Mouse (Mus musculus) CH12.LX (cell line): Measurements from ENCODE around the gene Olfr172. TPM values are rescaled to one million over a fixed set of nuclear protein-coding genes. Genes with fewer than 3 reads are reported as not detected.

Source experiments
- DNase-seq: peaks from one replicate; pipeline ENCODE4 v3.0.0-alpha.2; 2013; ENCODE audit errors: extremely low read depth
- H3K27ac ChIP-seq: 2 replicates; pipeline ENCODE4 v1.5.1; 2012; ENCODE audit warnings: low read depth, mild to moderate bottlenecking, control low read depth, moderate library complexity; ENCODE audit not compliant: insufficient read depth
- H3K27me3 ChIP-seq: replicated peaks from 2 replicates; pipeline ENCODE3; 2012; ENCODE audit warnings: inconsistent platforms
- H3K36me3 ChIP-seq, 2 experiments: replicated peaks in 1 of 2; 2 replicates each; pipeline versions ENCODE3 to v1.6.1; 2012; ENCODE audit warnings: inconsistent platforms in 1 of 2, low read length in 1 of 2, mild to moderate bottlenecking in 1 of 2, mixed read lengths in 1 of 2, moderate library complexity in 1 of 2; ENCODE audit not compliant: control insufficient read depth in 1 of 2, insufficient read depth in 1 of 2
- H3K4me1 ChIP-seq, 2 experiments: 2 replicates each; pipeline ENCODE4 v1.6.1; 2012; ENCODE audit warnings: inconsistent platforms in 1 of 2, moderate library complexity in 1 of 2; ENCODE audit not compliant: insufficient read depth in 2 of 2, control insufficient read depth in 1 of 2
- H3K4me2 ChIP-seq: 2 replicates; pipeline ENCODE4 v1.6.1; 2012; ENCODE audit warnings: low read depth, mild to moderate bottlenecking, control low read depth; ENCODE audit not compliant: poor library complexity, insufficient read depth, severe bottlenecking
- H3K4me3 ChIP-seq, 3 experiments: fragments of 150-350 bp in 1 of 3; sonication (generic) in 1 of 3; replicated peaks in 1 of 3; 2 replicates each; pipeline versions ENCODE3 to v1.5.1; 2011 to 2012; ENCODE audit warnings: low read depth in 2 of 3, low read length in 2 of 3, mild to moderate bottlenecking in 2 of 3, moderate library complexity in 2 of 3, control low read depth in 1 of 3, improper control_type of control experiment in 1 of 3, inconsistent platforms in 1 of 3, mixed read lengths in 1 of 3; ENCODE audit not compliant: poor library complexity in 1 of 3
- H3K79me2 ChIP-seq: replicated peaks from 2 replicates; pipeline ENCODE4 v1.6.1; 2012; ENCODE audit warnings: mild to moderate bottlenecking, moderate library complexity; ENCODE audit not compliant: control insufficient read depth, poor library complexity, insufficient read depth, severe bottlenecking; ENCODE audit errors: extremely low read depth
- H3K9ac ChIP-seq: 2 replicates; pipeline ENCODE4 v1.6.1; 2012; ENCODE audit warnings: low read depth, mild to moderate bottlenecking, control low read depth, moderate library complexity; ENCODE audit not compliant: insufficient read depth
- H3K9me3 ChIP-seq: replicated peaks from 2 replicates; pipeline ENCODE3; 2012; ENCODE audit warnings: low read length, inconsistent platforms, mixed read lengths
- BHLHE40 ChIP-seq: IDR thresholded peaks from 2 replicates; pipeline ENCODE4 v1.6.1; 2011; ENCODE audit warnings: mild to moderate bottlenecking, low read depth, low read length, improper control_type of control experiment
- ELF1 ChIP-seq: IDR thresholded peaks from 2 replicates; pipeline ENCODE4 v1.6.1; 2014; ENCODE audit warnings: low read depth, mild to moderate bottlenecking, inconsistent platforms, low read length, improper control_type of control experiment
- EP300 ChIP-seq: IDR thresholded peaks from 2 replicates; pipeline ENCODE4 v1.6.1; 2011; ENCODE audit warnings: low read length, improper control_type of control experiment
- ETS1 ChIP-seq: conservative IDR thresholded peaks from 2 replicates; pipeline ENCODE4 v1.6.1; 2012; ENCODE audit warnings: low read depth, mild to moderate bottlenecking, inconsistent platforms, low read length, improper control_type of control experiment, moderate library complexity
- GABPA ChIP-seq: IDR thresholded peaks from 2 replicates; pipeline ENCODE4 v1.6.1; 2012; ENCODE audit warnings: low read depth, low read length, improper control_type of control experiment, inconsistent platforms; ENCODE audit not compliant: insufficient replicate concordance
- HCFC1 ChIP-seq: IDR thresholded peaks from 2 replicates; pipeline ENCODE4 v1.6.1; 2012; ENCODE audit warnings: low read depth, mild to moderate bottlenecking, inconsistent platforms, low read length, improper control_type of control experiment
- IRF4 ChIP-seq: IDR thresholded peaks from 2 replicates; pipeline ENCODE4 v1.6.1; 2014; ENCODE audit warnings: low read depth, mild to moderate bottlenecking, inconsistent platforms, low read length, improper control_type of control experiment
- JUN ChIP-seq: IDR thresholded peaks from 2 replicates; pipeline ENCODE4 v1.6.1; 2011; ENCODE audit warnings: low read depth, mild to moderate bottlenecking, low read length, improper control_type of control experiment, moderate library complexity; ENCODE audit not compliant: insufficient read depth
- MAFK ChIP-seq: IDR thresholded peaks from 2 replicates; pipeline ENCODE4 v1.6.1; 2011; ENCODE audit warnings: low read length, improper control_type of control experiment; ENCODE audit not compliant: insufficient replicate concordance
- MAX ChIP-seq: IDR thresholded peaks from 2 replicates; pipeline ENCODE4 v1.6.1; 2011; ENCODE audit warnings: low read length, improper control_type of control experiment
- NELFE ChIP-seq: IDR thresholded peaks from 2 replicates; pipeline ENCODE4 v1.6.1; 2011; ENCODE audit warnings: low read depth, low read length, improper control_type of control experiment
- PAX5 ChIP-seq: IDR thresholded peaks from 2 replicates; pipeline ENCODE4 v1.6.1; 2012; ENCODE audit warnings: low read length, inconsistent platforms, mixed read lengths
- POLR2A ChIP-seq: IDR thresholded peaks from 2 replicates; pipeline ENCODE4 v1.6.1; 2011; ENCODE audit warnings: low read depth, mild to moderate bottlenecking, improper control_type of control experiment, low read length
- POLR2AphosphoS2 ChIP-seq: IDR thresholded peaks from 2 replicates; pipeline ENCODE4 v1.6.1; 2011; ENCODE audit warnings: low read depth, low read length, improper control_type of control experiment
- RCOR1 ChIP-seq: conservative IDR thresholded peaks from 2 replicates; pipeline ENCODE4 v1.6.1; 2012; ENCODE audit warnings: low read depth, mild to moderate bottlenecking, inconsistent platforms, low read length, improper control_type of control experiment
- SIN3A ChIP-seq: IDR thresholded peaks from 2 replicates; pipeline ENCODE4 v1.6.1; 2012; ENCODE audit warnings: low read length, improper control_type of control experiment, inconsistent platforms
- TBP ChIP-seq: conservative IDR thresholded peaks from 2 replicates; pipeline ENCODE4 v1.6.1; 2011; ENCODE audit warnings: low read depth, low read length, improper control_type of control experiment
- TCF12 ChIP-seq: IDR thresholded peaks from 2 replicates; pipeline ENCODE4 v1.6.1; 2014; ENCODE audit warnings: low read depth, mild to moderate bottlenecking, inconsistent platforms, low read length, improper control_type of control experiment
- UBTF ChIP-seq: IDR thresholded peaks from 2 replicates; pipeline ENCODE4 v1.6.1; 2012; ENCODE audit warnings: low read depth, mild to moderate bottlenecking, inconsistent platforms, low read length, improper control_type of control experiment, moderate library complexity
- ZKSCAN1 ChIP-seq: IDR thresholded peaks from 2 replicates; pipeline ENCODE4 v1.6.1; 2012; ENCODE audit warnings: low read depth, inconsistent platforms, low read length, improper control_type of control experiment, borderline replicate concordance
- ZNF384 ChIP-seq: IDR thresholded peaks from 2 replicates; pipeline ENCODE4 v1.6.1; 2012; ENCODE audit warnings: low read depth, low read length, improper control_type of control experiment, inconsistent platforms
- dilution Hi-C: fragments of 300-500 bp; cut with MboI; formaldehyde crosslinking; loops from 2 replicates; pipeline ENCODE4 v1.14.3; 2020; ENCODE audit warnings: low sequenced_read_pairs; ENCODE audit not compliant: extremely low pct_unique_long_range_greater_than_20kb, extremely low pct_ligation_motif_present
- in situ Hi-C: fragments of 300-500 bp; cut with MboI; formaldehyde crosslinking; loops from 3 replicates; pipeline ENCODE4 v1.14.3; 2019; ENCODE audit warnings: low sequenced_read_pairs, low pct_ligation_motif_present, low pct_unique_long_range_greater_than_20kb, mixed read lengths
- polyA plus RNA-seq: library from polyadenylated mRNA; unstranded; fragments of >175 nt; gene quantifications from 2 replicates; pipeline ENCODE4 v1.2.1, GENCODE M21; 2012; ENCODE audit warnings: low read depth; ENCODE audit not compliant: insufficient read length
- total RNA-seq, 2 experiments: library from RNA; depleted of rRNA; stranded (reverse); fragments of 300-350 nt in 1 of 2; fragments of >200 nt in 1 of 2; gene quantifications; 2 replicates each; pipeline ENCODE4 v1.2.3; 2012 to 2014

Gene Olfr172
- total and polyA plus RNA-seq, 3 experiments: not detected

DNA sequence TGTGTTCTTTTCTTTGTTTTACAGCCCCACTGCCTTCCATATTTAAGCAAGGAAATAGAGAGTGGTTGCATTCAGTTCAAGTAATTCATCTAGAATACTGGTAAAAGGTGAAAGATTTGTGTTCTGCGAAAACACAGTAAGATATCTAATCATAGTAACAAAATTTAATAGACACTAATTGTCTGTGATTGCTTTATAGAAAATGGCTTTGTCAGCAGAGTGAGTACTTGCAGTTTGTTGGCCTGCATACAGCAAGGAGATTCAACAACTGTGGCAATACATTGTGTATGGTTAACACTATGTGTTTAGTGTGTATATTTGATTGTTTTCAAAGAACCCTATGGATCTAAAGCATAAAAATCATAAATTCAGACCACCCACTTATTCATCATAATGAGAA is 49.8 kb downstream of the Olfr172 start (continued):
- TF ChIP-seq HCFC1: no peak
- TF ChIP-seq NELFE: no peak
- no peak for TF ChIP-seq ZKSCAN1
- TF ChIP-seq, all 38 proteins: peak for 5

DNA sequence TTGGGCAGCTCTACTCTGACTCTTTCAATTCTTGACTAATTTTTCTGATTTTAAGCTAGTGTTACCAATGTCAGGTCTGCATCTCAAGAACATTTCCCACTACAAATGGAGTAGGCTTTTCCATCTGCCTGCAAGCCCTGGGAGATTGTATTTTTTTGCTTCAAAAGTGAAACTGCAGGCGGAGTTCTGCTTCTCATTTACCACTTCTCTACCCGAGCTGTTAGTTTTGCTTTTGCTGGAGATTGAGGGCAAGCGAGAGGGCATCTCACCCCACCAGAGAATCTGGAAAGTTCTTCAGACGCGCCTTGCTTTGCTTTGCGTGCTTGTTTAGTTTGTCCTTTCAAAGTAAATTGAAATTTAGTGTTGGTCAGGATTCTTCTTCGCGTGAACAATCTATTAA is 50.8 kb downstream of the Olfr172 start:
- Histone ChIP-seq H3K79me2 (peaks cover 9% of the 10 kb centered on the region; the same call in 1 of the 2 replicates), H3K4me3 (peak overlapping the region; percentile 25 to 46 (median 35)), H3K9ac (peak overlapping the region; percentile 84), H3K27me3 (no peaks in the 10 kb centered on the region), H3K4me1 (peaks cover 11 to 58% of the 10 kb centered on the region in 2 experiments), H3K27ac (no peak overlapping the region; the same call in 1 of the 2 replicates), H3K36me3 (peaks cover 0 to 4% of the 10 kb centered on the region in 2 experiments), H3K9me3 (no peaks in the 10 kb centered on the region), H3K4me2 (peak overlapping the region; percentile 98)
- DNase-seq: peak; percentile 66
- dilution Hi-C loops (no loop called here), in situ Hi-C loops (no loop called here)
- TF ChIP-seq IRF4 (peak; percentile 81), BHLHE40 (peak; percentile 22; the same call in 1 of the 2 replicates), EP300 (peak; percentile 37; the same call in 1 of the 2 replicates), ELF1 (no peak), UBTF (0 out of 2 replicates have a peak, but pooled peaks have one; percentile 70), TCF12 (no peak), ETS1 (no peak), RCOR1 (no peak), JUN (no peak), POLR2AphosphoS2 (no peak), GABPA (no peak), ZNF384 (peak; percentile 86), NELFE (no peak), MAFK (no peak), SIN3A (no peak), POLR2A (peak; percentile 39), TBP (peak; percentile 92), MAX (no peak), PAX5 (no peak)

Other genes starting within 250 kb of the Olfr172 start
- gene St3gal6, start 238.9 kb downstream of the Olfr172 start, total RNA-seq (2012; rRNA removed): 149 and 167 TPM in 2 replicates
- 225 and 240 TPM in 2 replicates for gene St3gal6, start 238.9 kb downstream of the Olfr172 start, total RNA-seq (2014; rRNA removed)
- 391 and 420 TPM in 2 replicates for gene St3gal6, start 238.9 kb downstream of the Olfr172 start, polyA plus RNA-seq
- not detected in 2 replicates for gene Gm813, start 146.2 kb downstream of the Olfr172 start, total RNA-seq (2012; rRNA removed)
- not detected in 2 replicates for gene Gm813, start 146.2 kb downstream of the Olfr172 start, total RNA-seq (2014; rRNA removed)
- gene Gm813, start 146.2 kb downstream of the Olfr172 start, polyA plus RNA-seq: not detected in 2 replicates
- 0.17 and 0.21 TPM in 2 replicates for gene E330017A01Rik, start 124.4 kb downstream of the Olfr172 start, total RNA-seq (2012; rRNA removed)
- not detected in 2 replicates for gene E330017A01Rik, start 124.4 kb downstream of the Olfr172 start, total RNA-seq (2014; rRNA removed)
- gene E330017A01Rik, start 124.4 kb downstream of the Olfr172 start, polyA plus RNA-seq: not detected in 2 replicates
- 77.2 and 91.4 TPM in 2 replicates for gene Cpox, start 92.9 kb downstream of the Olfr172 start, total RNA-seq (2012; rRNA removed)
- 70.3 and 74.5 TPM in 2 replicates for gene Cpox, start 92.9 kb downstream of the Olfr172 start, total RNA-seq (2014; rRNA removed)
- 72.3 and 75.6 TPM in 2 replicates for gene Cpox, start 92.9 kb downstream of the Olfr172 start, polyA plus RNA-seq
- gene Gpr15, start 44.1 kb downstream of the Olfr172 start, total RNA-seq (2012; rRNA removed): 13.8 and 14.5 TPM in 2 replicates
- gene Gpr15, start 44.1 kb downstream of the Olfr172 start, total RNA-seq (2014; rRNA removed): 8.3 and 8.7 TPM in 2 replicates
- 3.9 and 4.7 TPM in 2 replicates for gene Gpr15, start 44.1 kb downstream of the Olfr172 start, polyA plus RNA-seq
- 59.9 and 63.8 TPM in 2 replicates for gene Cldnd1, start 35.3 kb downstream of the Olfr172 start, total RNA-seq (2012; rRNA removed)
- gene Cldnd1, start 35.3 kb downstream of the Olfr172 start, total RNA-seq (2014; rRNA removed): 78.0 and 78.7 TPM in 2 replicates
- gene Cldnd1, start 35.3 kb downstream of the Olfr172 start, polyA plus RNA-seq: 65.6 and 80.6 TPM in 2 replicates
- not detected in 2 replicates for gene Olfr173, start 37.1 kb upstream of the Olfr172 start, total RNA-seq (2012; rRNA removed)
- gene Olfr173, start 37.1 kb upstream of the Olfr172 start, total RNA-seq (2014; rRNA removed): not detected in 2 replicates
- not detected in 2 replicates for gene Olfr173, start 37.1 kb upstream of the Olfr172 start, polyA plus RNA-seq
- 0.38 and 0.89 TPM in 2 replicates for gene Olfr175-ps1, start 63.6 kb upstream of the Olfr172 start, total RNA-seq (2012; rRNA removed)
- gene Olfr175-ps1, start 63.6 kb upstream of the Olfr172 start, total RNA-seq (2014; rRNA removed): 3.1 and 3.3 TPM in 2 replicates
- gene Olfr175-ps1, start 63.6 kb upstream of the Olfr172 start, polyA plus RNA-seq: 0.46 and 0.70 TPM in 2 replicates
- not detected in 2 replicates for gene Olfr177, start 111.6 kb upstream of the Olfr172 start, total RNA-seq (2012; rRNA removed)
- not detected in 2 replicates for gene Olfr177, start 111.6 kb upstream of the Olfr172 start, total RNA-seq (2014; rRNA removed)
- not detected in 2 replicates for gene Olfr177, start 111.6 kb upstream of the Olfr172 start, polyA plus RNA-seq
- gene Olfr178, start 128.9 kb upstream of the Olfr172 start, total RNA-seq (2012; rRNA removed): not detected in 2 replicates
- not detected in 2 replicates for gene Olfr178, start 128.9 kb upstream of the Olfr172 start, total RNA-seq (2014; rRNA removed)
- gene Olfr178, start 128.9 kb upstream of the Olfr172 start, polyA plus RNA-seq: not detected in 2 replicates
- not detected in 2 replicates for gene Olfr181, start 165.6 kb upstream of the Olfr172 start, total RNA-seq (2012; rRNA removed)
- gene Olfr181, start 165.6 kb upstream of the Olfr172 start, total RNA-seq (2014; rRNA removed): not detected in 2 replicates
- not detected in 2 replicates for gene Olfr181, start 165.6 kb upstream of the Olfr172 start, polyA plus RNA-seq
- gene Olfr180, start 166.2 kb upstream of the Olfr172 start, total RNA-seq (2012; rRNA removed): not detected in 2 replicates
- not detected in 2 replicates for gene Olfr180, start 166.2 kb upstream of the Olfr172 start, total RNA-seq (2014; rRNA removed)
- gene Olfr180, start 166.2 kb upstream of the Olfr172 start, polyA plus RNA-seq: not detected in 2 replicates
- not detected in 2 replicates for gene Olfr183, start 232.2 kb upstream of the Olfr172 start, total RNA-seq (2012; rRNA removed)
- gene Olfr183, start 232.2 kb upstream of the Olfr172 start, total RNA-seq (2014; rRNA removed): not detected in 2 replicates
- not detected in 2 replicates for gene Olfr183, start 232.2 kb upstream of the Olfr172 start, polyA plus RNA-seq